Mouse (Mus musculus) monocyte, adult 2 months (primary cell): ENCODE data around the gene Lat.

ENCODE experiments used
- DNase-seq, 2 experiments: peaks; one replicate each; pipeline ENCODE4 v3.0.0; 2022; ENCODE audit warnings: low spot score in 2 of 2, low read depth in 1 of 2

The Lat gene

GRCm38 (mm10) chr7:126368367-126368766 is 1.0 kb downstream of the Lat start:
- DNase-seq = no peak

DNA sequence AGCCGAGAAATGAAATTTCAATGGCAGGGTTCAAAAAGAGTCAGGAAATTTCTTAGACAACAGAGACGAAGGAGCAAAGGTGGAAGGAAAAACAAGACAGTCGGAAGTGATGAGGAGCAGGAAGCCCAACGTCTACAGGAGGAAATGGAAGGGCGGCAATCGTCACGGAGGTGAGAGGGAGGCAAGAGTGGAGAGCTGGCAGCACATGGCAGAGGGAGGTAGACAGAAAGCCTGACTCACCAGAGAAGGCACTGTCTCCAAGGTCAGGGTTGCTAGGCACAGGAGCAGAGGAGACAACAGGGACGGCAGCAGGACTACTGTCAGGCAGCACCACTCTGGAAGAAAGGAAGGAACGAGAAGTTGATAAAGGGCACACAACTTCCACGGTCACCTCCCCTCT is 1.7 kb downstream of the Lat start:
- no peak for DNase-seq

DNA sequence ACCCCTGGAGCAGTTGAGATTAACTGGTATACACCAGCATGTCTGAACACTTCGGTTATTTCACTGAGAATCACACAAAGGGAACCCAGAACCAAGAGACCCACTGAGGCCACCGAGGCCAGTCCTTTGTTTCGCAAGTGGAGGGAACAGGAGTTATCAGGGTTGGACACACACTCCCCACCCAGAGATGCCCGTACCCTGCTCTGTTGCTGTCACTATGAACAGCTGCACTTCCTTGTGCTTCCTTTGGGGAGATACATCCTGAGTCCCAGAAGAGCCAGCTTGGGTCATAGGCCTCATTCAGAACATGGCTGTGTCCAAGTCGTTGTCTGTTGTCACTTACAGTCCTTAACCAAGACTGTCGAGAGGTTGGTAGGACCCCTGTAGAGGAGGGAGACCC is 6.3 kb downstream of the Lat start:
- no peak for DNase-seq

DNA sequence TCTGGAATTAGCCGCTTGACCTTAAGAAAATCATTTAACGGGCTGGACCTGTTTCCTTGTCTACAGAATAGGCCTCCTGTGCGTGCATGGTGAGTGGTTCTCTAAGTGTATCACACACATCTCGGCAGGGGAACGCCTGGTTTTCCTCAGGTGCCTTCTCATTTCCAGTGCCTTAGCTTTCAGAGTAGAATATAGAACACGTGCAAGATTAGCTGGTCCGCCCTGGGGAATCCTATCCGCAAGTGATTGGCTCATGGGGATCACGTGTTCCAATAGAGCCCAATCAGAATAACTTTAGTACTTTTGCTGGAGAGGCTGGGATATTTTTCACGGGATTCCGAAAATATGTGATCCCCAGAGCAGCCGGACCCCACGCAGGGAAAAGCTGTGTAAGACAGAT is 10.3 kb downstream of the Lat start:
- DNase-seq = no peak

DNA sequence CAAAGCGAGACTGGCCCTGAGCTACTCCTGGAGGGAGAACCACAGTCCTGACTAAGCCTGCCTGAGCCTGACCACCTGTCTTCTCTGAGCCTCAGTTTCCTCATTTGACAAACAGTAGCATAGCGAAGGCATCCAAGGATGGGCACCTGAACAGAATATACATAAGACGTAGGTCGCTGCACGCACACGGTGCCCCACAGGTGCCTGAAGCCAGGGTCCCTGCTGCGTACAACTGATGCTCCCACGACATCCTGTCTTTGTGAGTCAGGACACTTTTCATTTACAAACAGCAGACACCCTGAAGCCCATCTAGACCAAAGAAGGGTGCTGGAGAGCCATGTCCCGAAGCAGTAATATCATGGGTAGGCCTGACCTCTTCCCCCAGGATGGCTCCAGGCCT is 11.0 kb downstream of the Lat start:
- DNase-seq = no peak

DNA sequence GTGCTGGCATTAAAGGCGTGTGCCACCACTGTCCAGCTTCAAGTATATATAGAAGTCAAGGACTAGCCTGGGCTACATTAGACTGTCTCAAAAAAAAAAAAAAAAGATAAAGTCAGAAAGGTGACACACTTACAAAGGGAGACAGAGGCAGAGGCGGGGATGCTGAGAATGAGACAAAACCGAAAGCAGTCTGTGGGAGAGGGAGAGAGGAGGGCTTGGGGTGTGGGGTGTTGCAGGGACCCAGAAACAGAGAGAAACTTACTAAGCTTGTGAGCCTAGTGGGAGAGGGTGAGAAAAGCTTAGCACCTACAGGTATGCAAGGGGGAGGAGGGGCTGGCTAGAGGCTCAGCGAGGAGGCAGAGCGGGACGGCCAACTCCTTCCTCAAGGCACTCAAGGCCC is 11.5 kb downstream of the Lat start:
- DNase-seq = no peak

DNA sequence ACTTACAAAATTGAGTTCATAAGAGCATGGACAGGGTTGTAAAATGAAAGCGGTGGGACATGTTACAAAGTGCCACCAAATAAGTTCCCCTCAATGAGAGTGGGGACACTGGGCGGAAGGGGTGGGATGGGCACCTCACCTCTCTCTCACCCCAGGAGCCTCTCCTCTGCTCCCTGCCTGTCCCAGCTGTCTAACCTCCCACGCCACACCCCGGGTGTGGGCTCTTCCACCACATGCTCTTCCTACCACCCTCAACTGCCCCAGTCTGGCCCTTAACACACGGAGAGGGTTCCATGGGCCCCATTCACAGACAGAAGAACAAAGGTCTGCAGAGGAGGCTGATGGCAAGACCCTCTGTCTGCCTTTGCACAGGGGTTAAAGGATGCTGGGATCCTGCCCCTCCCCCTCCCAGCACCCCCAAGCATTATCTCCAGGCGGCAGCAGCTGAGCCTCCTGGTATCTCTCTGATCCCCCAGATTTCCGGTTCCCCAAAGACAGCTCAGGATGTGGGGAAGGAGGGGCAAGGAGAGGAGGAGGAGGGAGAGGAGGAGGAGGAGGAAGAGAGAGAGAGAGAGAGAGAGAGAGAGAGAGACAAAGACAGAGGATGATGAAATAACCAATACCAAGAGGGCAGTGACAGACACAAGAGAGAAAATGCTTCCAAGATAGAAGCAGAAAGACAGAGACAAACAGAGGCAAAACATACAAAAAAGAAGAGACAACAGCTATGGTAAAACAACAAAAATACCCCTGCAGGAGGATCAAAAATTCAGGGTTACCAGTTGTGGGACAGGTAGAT is 12.4 kb downstream of the Lat start:
- DNase-seq = no peak

GRCm38 (mm10) chr7:126355847-126356597 is 13.3 kb downstream of the Lat start:
- no peak for DNase-seq

DNA sequence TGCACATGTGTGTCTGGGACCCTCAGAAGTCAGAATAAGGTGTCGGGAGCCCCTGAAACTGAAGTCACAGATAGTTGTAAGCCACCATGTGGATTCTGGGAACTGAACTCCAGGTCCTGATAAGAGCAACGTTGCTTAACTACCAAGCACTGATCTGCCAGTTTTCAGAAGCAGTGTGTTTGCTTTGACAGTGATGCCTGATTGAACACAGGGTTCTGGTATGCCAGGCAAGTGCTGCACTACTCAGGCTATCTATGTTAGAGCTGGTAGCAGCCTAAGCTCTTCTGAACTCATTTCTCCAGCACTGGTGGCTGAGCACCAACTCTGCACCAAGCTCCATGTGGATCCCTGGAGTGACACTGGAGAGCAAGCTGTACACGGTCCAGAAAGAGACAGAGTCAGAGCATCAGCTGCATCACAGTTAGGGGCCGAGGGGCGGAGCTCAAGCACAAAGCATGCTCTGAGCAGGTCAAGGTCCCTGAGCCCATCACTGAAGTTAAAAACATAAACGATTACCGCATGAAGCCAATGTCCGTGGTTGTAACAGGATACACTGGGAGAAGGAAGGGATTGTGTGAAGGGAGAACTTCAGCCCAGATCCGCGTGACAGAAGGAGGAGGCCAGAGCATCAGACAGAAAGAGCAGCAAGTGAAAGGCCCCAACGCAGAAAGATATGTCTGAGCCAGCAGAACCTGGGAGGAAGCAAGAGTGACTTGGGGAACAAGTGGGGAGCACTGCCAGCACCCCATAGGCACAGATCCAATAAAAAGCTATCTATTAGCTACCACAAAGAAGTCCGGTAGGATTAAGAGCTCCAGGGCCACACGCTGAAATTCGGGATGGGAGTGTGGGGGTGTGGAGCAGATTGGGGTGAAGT is 14.4 kb downstream of the Lat start:
- no peak for DNase-seq

- no peak for DNase-seq
Measured at GRCm38 (mm10) chr7:126353994-126354365, 15.4 kb downstream of the Lat start.

DNA sequence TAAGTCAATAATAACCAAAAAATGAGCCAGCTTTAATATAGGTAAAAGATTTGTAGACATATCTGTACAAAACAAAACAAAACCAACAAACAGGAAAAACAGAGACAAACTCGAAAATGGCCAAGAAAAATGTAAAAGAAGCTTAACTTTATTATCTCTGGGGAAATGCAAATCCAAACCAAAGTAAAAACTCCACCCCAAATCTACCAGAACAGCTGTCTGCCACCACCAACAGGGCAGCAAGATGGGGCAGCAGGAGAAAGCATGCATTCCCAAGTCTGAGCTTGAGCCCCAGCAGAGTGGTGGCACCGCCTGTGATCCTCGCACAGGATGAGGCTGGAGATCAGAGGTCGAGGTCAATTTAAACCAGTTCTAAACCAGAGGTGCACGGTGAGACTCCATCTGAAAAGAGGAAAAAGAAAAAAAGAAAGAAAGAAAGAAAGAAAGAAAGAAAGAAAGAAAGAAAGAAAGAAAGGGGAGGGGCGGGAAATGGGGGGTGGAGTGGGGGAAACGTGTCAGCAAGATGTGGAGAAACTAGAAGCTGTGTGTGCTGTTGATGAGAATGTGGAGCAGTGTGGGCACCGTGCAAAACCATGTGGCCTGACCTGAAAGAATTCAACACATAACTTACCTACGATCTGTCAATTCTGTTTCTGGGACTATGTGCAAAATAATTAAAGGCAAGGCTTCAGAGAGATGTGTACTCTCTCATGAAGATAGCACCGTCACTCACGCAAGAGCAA is 15.9 kb downstream of the Lat start:
- no peak for DNase-seq

- DNase-seq = no peak
Measured at GRCm38 (mm10) chr7:126351419-126351951, 17.9 kb downstream of the Lat start.

DNA sequence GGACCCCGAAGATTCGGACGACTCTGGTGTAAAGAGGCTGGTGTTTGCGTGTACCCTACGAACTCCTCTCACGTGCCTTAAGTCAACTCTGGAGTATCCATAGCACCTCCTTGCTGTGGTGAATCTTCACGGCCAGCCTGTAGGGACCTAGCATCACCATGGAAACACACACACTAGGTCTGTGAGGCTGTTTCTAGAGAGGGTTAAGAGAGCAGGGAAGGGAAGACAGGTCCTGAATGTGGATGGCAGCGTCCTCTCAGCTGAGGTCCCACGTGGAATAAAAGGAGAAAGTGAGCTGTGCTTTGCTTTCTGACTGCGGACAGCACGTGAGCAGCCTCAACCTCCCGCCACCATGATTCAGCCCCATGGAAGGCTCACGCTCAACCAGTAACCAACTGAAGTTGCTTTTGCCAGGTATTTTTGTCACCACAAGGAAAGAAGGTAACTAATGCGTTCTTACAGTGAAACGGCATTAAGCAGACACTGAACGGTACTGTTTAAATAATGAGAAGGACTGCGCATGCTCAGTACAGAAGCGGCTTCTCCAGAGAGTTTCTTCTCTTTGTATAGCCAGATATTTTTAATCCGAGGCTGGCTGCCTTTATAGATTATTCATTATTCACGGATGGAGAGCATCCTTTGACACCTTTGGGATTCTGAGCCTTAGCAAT is 18.5 kb downstream of the Lat start:
- no peak for DNase-seq

GRCm38 (mm10) chr7:126348293-126348692 is 21.1 kb downstream of the Lat start:
- DNase-seq = no peak

DNA sequence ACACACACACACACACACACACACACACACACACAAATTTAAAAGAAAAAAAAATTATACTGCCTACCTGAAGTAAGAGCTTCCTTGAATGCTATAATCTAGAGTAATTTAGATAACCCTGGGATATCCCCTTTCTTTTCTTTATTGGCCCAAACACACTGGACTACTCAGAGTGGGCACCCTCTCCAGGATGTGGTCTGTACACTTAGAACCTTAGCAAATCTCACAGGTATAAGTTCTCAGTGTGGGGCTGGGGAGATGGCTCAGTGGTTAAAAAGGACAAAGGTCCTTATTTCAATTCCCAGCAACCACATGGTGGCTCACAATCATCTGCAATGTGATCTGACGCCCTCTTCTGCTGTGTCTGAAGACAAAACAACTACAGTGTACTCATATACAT is 22.3 kb downstream of the Lat start:
- DNase-seq = no peak

DNA sequence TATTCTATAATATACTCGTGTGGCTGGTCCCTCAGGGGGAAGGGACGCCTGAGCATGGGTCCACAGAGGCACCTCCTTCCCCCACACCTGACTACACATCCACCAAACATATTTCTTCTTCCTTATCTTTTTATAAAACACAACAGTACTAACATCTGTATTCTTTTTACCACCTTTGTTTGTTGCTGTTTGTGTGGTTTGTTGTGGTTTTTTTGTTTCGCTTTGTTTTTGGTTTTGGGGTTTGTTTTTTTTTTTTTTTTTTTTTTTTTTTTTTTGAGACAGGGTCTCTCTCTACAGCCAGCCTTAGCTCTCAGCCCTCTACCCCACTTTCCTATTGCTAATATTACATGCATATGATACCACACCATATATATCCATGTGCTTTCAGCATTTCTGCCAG is 23.4 kb downstream of the Lat start:
- DNase-seq = no peak

DNA sequence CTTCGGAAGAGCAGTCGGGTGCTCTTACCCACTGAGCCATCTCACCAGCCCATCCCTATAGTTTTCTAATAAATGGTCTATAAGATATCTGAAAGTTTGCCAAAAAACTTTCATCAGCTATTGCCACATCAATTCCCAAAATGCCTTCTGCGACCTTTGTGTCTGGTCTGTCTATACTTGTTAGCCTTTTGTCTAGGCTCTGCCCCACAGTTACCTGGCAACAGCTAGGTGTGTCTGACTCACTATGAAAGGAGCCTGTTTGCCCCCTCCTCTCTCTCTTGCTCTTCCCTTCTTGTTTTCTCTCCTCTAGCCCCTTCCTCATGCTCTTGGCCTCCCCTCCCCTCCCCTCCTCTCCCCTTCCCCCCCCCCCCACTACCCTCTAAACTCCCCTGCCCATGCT is 23.8 kb downstream of the Lat start:
- DNase-seq = no peak

DNA sequence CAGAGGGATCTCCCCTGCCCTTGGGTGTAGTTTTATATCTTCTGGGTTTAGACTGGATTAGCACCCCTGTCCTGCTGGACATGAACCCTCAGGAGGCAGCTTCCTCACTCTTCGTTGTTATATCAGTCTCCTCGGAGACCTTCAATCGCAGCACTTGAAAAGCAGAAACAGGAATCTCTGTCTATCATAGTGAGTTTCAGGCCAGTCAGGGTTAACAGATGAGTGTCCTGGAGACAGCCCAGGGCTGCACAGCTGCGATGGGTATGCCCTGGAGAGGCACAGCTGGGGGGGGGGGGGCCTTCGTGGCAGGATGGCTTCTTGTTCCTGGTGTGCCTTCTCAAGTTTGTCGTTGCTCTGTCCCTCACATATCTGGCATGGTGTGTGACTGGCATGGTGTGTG is 28.5 kb downstream of the Lat start:
- DNase-seq = no peak

- no peak for DNase-seq
Measured at GRCm38 (mm10) chr7:126340206-126340618, 29.2 kb downstream of the Lat start.

GRCm38 (mm10) chr7:126339521-126339971 is 29.8 kb downstream of the Lat start:
- DNase-seq = no peak
